Mouse (Mus musculus): ENCODE results near the gene Lysmd3.

DNA sequence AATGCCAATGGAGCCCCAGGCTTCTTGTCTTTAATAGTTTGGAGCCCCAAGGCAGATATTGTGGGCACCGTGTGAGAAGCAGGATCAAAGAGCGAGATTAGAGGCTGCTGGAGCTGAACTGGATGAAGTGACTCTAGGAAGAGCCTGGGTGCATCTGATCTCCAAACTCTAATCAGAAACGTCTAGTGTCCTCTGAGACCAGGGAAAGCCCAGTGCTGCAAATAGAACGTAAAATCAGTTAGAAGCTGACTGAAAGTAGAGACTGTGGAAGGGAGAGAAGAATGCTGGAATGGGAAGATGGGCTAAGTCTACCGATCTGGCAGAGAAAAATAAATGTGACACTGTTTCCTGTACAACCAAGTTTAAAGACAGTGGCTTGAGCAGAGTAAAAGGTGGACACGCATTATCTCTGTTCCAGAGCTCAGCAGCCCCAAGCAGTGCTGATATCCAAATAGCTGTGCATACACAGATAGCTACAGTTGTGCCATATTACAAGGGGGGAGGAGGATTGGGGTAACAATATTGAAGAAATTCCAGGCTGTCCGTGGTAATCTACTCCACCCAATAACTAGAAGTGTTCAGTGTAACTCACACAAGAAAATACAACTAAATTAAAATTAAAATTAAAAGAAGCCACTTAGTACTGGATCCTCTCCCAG, 14.8 kb upstream of the Lysmd3 start:
- TF ChIP-seq POLR2A (IDR thresholded peaks at IDR 0.05; ENCODE audit: low read depth, low read length) (no peak), CTCF (conservative IDR thresholded peaks at IDR 0.05; ENCODE audit: insufficient read depth, insufficient read length, low read depth, low read length) (no peak)

Data from kidney, adult 2 months (tissue).